Mouse (Mus musculus) liver, embryonic 14.5 days (tissue): Measurements from ENCODE around the gene Gpr89. TPM values are rescaled to one million over a fixed set of nuclear protein-coding genes. Genes with fewer than 3 reads are reported as not detected.

ENCODE experiments used
- ATAC-seq: fragments of 200-750 bp; cut with Nextera tagmentation; 2 replicates; pipeline ENCODE4 v1.8.0; 2017; ENCODE audit warnings: moderate number of reproducible peaks, mild to moderate bottlenecking, moderate library complexity; ENCODE audit not compliant: insufficient read depth
- DNase-seq, 3 experiments: peaks; one replicate each; pipeline ENCODE4 v3.0.0-alpha.2; 2012 to 2013; ENCODE audit warnings: low read depth in 3 of 3, low spot score in 3 of 3
- H3K27ac ChIP-seq: fragments of 300-500 bp; sonication (generic); 2 replicates; pipeline ENCODE4 v1.5.1; 2014; ENCODE audit warnings: moderate library complexity, mild to moderate bottlenecking, control low read depth, inconsistent platforms
- H3K27me3 ChIP-seq: fragments of 300-500 bp; sonication (generic); 2 replicates; pipeline ENCODE4 v1.6.1; 2014; ENCODE audit warnings: mild to moderate bottlenecking, low read length, moderate library complexity; ENCODE audit not compliant: control insufficient read depth, insufficient read depth
- H3K36me3 ChIP-seq: fragments of 300-500 bp; sonication (generic); replicated peaks from 2 replicates; pipeline ENCODE4 v1.6.1; 2014; ENCODE audit warnings: low read depth; ENCODE audit not compliant: control insufficient read depth, insufficient read depth
- H3K4me1 ChIP-seq, 2 experiments: fragments of 200-500 bp in 1 of 2; fragments of 300-500 bp in 1 of 2; sonication (generic) in 1 of 2; replicated peaks; 2 replicates each; pipeline ENCODE4 v1.6.1; 2012 to 2014; ENCODE audit warnings: antibody characterized with exemption in 1 of 2, inconsistent platforms in 1 of 2, low read length in 1 of 2; ENCODE audit not compliant: control insufficient read depth in 2 of 2, insufficient read depth in 2 of 2
- H3K4me2 ChIP-seq: fragments of 300-500 bp; sonication (generic); 2 replicates; pipeline ENCODE4 v1.6.1; 2014; ENCODE audit warnings: low read depth, mild to moderate bottlenecking, control low read depth, moderate library complexity
- H3K4me3 ChIP-seq, 2 experiments: fragments of 200-500 bp in 1 of 2; fragments of 300-500 bp in 1 of 2; sonication (generic) in 1 of 2; 2 replicates each; pipeline ENCODE4 v1.5.1; 2012 to 2014; ENCODE audit warnings: low read depth in 2 of 2, low read length in 2 of 2, mild to moderate bottlenecking in 2 of 2, control low read depth in 1 of 2, inconsistent platforms in 1 of 2, moderate library complexity in 1 of 2; ENCODE audit not compliant: insufficient read depth in 1 of 2
- H3K9ac ChIP-seq: fragments of 300-500 bp; sonication (generic); replicated peaks from 2 replicates; pipeline ENCODE4 v1.6.1; 2014; ENCODE audit warnings: mild to moderate bottlenecking, control low read depth, moderate library complexity
- H3K9me3 ChIP-seq: fragments of 300-500 bp; sonication (generic); 2 replicates; pipeline ENCODE4 v1.6.1; 2016; ENCODE audit warnings: low read length, mixed read lengths; ENCODE audit not compliant: control insufficient read depth
- CTCF ChIP-seq: IDR thresholded peaks from 2 replicates; pipeline ENCODE4 v1.5.1; 2016; ENCODE audit warnings: antibody characterized with exemption, low read depth, control low read depth
- EP300 ChIP-seq: IDR thresholded peaks from 2 replicates; pipeline ENCODE4 v1.6.1; 2016; ENCODE audit warnings: antibody characterized with exemption, low read depth
- WGBS: fragments of 180-500 bp; shearing (Covaris S2); extraction: QIAGEN DNeasy Blood & Tissue Kit; methylation state at CpG from one replicate; pipeline ENCODE4 v1.1.7; 2014; ENCODE audit not compliant: insufficient replicate concordance; 5-methylcytosine and 5-hydroxymethylcytosine counted together
- polyA plus RNA-seq, 2 experiments: library from polyadenylated mRNA; depleted of rRNA in 1 of 2; stranded (reverse) in 1 of 2; unstranded in 1 of 2; fragments of >200 nt; fragmentation: Nextera tagmentation in 1 of 2; extraction: Ambion mirVana in 1 of 2; gene quantifications; 2 replicates each; pipeline versions ENCODE4 v1.2.1 to v1.2.3; 2012 to 2014

Gene Gpr89
- polyA plus RNA-seq (2012; rRNA removed) = 4.6 and 4.9 TPM in 2 replicates
- 22.9 and 24.7 TPM in 2 replicates for polyA plus RNA-seq (2014; fragmentation: Nextera tagmentation; extraction: Ambion mirVana)

GRCm38 (mm10) chr3:96904851-96905541 is at the start of gene Gpr89:
Gene Gpr89 (minus strand): TSS chr3:96905346.
- under 1% methylated on average over 40 of the region's 40 CpGs for WGBS
- Histone ChIP-seq H3K36me3 (no peaks in the 10 kb centered on the region), H3K9ac (peak within 1 kb of the TSS; percentile 73), H3K9me3 (no peaks in the 10 kb centered on the region), H3K4me1 (peaks cover 5 to 16% of the 10 kb centered on the region in 2 experiments), H3K27ac (no peak within 1 kb of the TSS; the same call in 1 of the 2 replicates), H3K4me3 (peak within 1 kb of the TSS; percentile 84 to 97), H3K27me3 (no peaks in the 10 kb centered on the region; the same call in 1 of the 2 replicates), H3K4me2 (peak within 1 kb of the TSS; percentile 85)
- TF ChIP-seq EP300 (no peak), CTCF (no peak)
- DNase-seq (peak; percentile 86), ATAC-seq (peak; percentile 99)

DNA sequence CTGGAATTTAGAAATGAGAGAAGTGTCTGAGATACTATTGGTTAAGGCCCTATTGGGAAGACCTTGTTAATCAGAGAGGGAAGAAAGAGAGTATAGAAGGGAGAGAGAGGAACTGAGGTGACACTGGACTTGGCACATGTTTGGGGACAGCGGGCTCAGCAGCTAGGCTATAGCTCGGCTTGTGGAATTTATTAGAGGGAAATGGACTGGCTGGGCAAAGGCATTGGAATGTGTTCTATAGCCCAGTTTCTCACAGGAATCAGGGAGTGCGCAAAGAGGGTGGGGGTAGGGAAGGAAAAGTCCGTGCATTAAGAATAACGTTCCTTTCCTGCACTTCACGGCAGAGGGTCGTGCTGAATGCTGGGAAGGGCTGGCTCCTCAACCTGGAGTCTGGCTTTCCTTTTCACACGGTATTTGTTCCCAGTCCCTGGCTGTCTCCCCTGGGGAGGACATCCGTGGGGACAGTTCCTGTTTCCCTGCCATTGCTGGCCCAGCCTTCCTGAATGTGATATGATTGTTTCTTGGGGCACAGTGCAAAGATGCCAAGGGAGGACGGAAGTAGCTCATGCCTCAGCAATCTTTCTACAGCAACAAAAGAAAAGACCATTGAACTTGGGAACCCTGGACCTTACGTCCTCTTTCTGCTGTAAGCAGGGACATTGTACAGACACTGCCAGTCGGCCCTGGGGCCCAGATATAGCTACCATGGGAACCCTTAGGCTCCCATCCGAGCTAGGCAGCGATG is 48.5 kb upstream of the Gpr89 start:
- no peak overlapping the region for H3K27ac ChIP-seq
- no peak overlapping the region for H3K9ac ChIP-seq
- WGBS = 27% methylated on average over 14 of the region's 14 CpGs
- H3K4me2 ChIP-seq = no peak overlapping the region
- TF ChIP-seq CTCF (no peak), EP300 (no peak)
- H3K27me3 ChIP-seq = no peaks in the 10 kb centered on the region
- ATAC-seq = peak; percentile 13; the same call in 1 of the 2 replicates
- H3K4me1 ChIP-seq = no peaks in the 10 kb centered on the region
- H3K9me3 ChIP-seq = no peaks in the 10 kb centered on the region
- no peaks in the 10 kb centered on the region for H3K36me3 ChIP-seq
- no peak for DNase-seq
- H3K4me3 ChIP-seq = no peak overlapping the region

DNA sequence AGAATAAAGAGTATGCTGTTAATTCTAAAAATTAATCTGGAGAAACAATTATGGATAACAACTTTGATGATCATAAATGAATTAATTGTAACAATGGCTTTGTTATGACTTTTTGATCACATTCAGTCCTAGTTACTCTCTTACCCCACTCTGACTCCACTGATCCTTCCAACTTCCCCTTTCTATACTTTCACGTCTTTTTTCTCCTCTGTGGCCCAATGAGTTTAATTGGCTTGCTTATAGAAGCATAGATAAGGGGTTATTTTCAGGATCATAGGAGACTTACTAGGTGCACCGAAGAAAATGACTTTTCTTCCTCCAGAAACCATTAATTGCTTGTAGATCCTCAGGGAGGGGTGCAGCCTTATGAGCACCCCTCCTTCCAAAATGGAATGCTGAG is 37.6 kb upstream of the Gpr89 start:
- Histone ChIP-seq H3K27ac (no peak overlapping the region), H3K4me3 (no peak overlapping the region), H3K36me3 (no peaks in the 10 kb centered on the region), H3K4me1 (no peaks in the 10 kb centered on the region), H3K9ac (no peak overlapping the region), H3K9me3 (no peaks in the 10 kb centered on the region), H3K27me3 (no peaks in the 10 kb centered on the region), H3K4me2 (no peak overlapping the region)
- TF ChIP-seq CTCF = no peak
- no peak for TF ChIP-seq EP300
- ATAC-seq = no peak
- DNase-seq = no peak
- WGBS = 35% methylated on average over 2 of the region's 2 CpGs

DNA sequence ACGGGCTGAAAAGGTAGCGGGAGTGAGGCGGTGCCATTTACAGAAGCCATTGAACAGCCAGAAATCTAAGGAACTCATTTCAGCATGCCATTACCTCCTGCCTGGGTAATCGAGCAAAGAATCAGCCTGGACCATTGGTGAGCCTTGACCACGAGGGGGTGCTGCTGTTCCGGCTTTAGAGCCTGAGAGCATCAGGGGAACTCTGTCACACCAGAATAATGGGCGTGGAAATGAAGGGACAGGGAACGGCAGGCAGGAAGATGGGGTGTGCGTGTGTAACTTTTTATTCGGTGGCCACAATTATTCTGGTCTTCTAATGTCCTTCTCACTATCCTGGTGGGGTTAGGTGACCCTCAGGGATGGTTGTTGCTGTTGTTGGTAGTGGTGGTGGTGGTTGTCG is 33.6 kb upstream of the Gpr89 start:
- ATAC-seq (no peak), DNase-seq (peak; percentile 26 to 42 (median 31))
- Histone ChIP-seq H3K27me3 (no peaks in the 10 kb centered on the region), H3K36me3 (no peaks in the 10 kb centered on the region), H3K4me3 (no peak overlapping the region), H3K4me2 (no peak overlapping the region), H3K9me3 (no peaks in the 10 kb centered on the region), H3K27ac (no peak overlapping the region), H3K4me1 (no peaks in the 10 kb centered on the region), H3K9ac (no peak overlapping the region)
- 9% methylated on average over 11 of the region's 11 CpGs for WGBS
- TF ChIP-seq CTCF = peak; percentile 85
- no peak for TF ChIP-seq EP300

- H3K36me3 ChIP-seq = no peaks in the 10 kb centered on the region
- 24% methylated on average over 5 of the region's 5 CpGs for WGBS
- TF ChIP-seq EP300 (no peak), CTCF (no peak)
- no peaks in the 10 kb centered on the region for H3K9me3 ChIP-seq
- no peak overlapping the region for H3K9ac ChIP-seq
- no peak overlapping the region for H3K4me2 ChIP-seq
- no peak overlapping the region for H3K27ac ChIP-seq
- ATAC-seq = no peak
- DNase-seq = no peak
- H3K4me3 ChIP-seq = no peak overlapping the region
- no peaks in the 10 kb centered on the region for H3K4me1 ChIP-seq
- no peaks in the 10 kb centered on the region for H3K27me3 ChIP-seq
Measured at GRCm38 (mm10) chr3:96937606-96938005, 32.5 kb upstream of the Gpr89 start.
